Mouse (Mus musculus) midbrain, embryonic 15.5 days (tissue): ENCODE data around the gene Hist1h3c. TPM values are rescaled to one million over a fixed set of nuclear protein-coding genes. Genes with fewer than 3 reads are reported as not detected.

ENCODE experiments used
- ATAC-seq: fragments of 200-750 bp; cut with Nextera tagmentation; replicated peaks from 2 replicates; pipeline ENCODE4 v1.8.0; 2017; ENCODE audit warnings: moderate TSS enrichment
- H3K27ac ChIP-seq: fragments of 300-500 bp; sonication (generic); 2 replicates; pipeline ENCODE4 v1.5.1; 2015; ENCODE audit warnings: mild to moderate bottlenecking, inconsistent platforms
- H3K27me3 ChIP-seq: fragments of 300-500 bp; sonication (generic); replicated peaks from 2 replicates; pipeline ENCODE4 v1.6.1; 2015; ENCODE audit warnings: inconsistent platforms
- H3K36me3 ChIP-seq: fragments of 300-500 bp; sonication (generic); replicated peaks from 2 replicates; pipeline ENCODE4 v1.6.1; 2015; ENCODE audit warnings: inconsistent platforms
- H3K4me1 ChIP-seq: fragments of 300-500 bp; sonication (generic); 2 replicates; pipeline ENCODE4 v1.6.1; 2015; ENCODE audit warnings: inconsistent platforms
- H3K4me2 ChIP-seq: fragments of 300-500 bp; sonication (generic); 2 replicates; pipeline ENCODE4 v1.6.1; 2015; ENCODE audit warnings: inconsistent platforms, mild to moderate bottlenecking, moderate library complexity
- H3K4me3 ChIP-seq: fragments of 300-500 bp; sonication (generic); 2 replicates; pipeline ENCODE4 v1.5.1; 2015; ENCODE audit warnings: mild to moderate bottlenecking, inconsistent platforms
- H3K9ac ChIP-seq: fragments of 300-500 bp; sonication (generic); 2 replicates; pipeline ENCODE4 v1.6.1; 2015; ENCODE audit warnings: mild to moderate bottlenecking, inconsistent platforms
- H3K9me3 ChIP-seq: fragments of 300-500 bp; sonication (generic); 2 replicates; pipeline ENCODE4 v1.6.1; 2016; ENCODE audit warnings: inconsistent platforms
- WGBS: fragments of 180-500 bp; shearing (Covaris S2); methylation state at CpG from one replicate; pipeline ENCODE4 v1.1.7; 2015; ENCODE audit warnings: mixed read lengths; 5-methylcytosine and 5-hydroxymethylcytosine counted together
- microRNA-seq: library from miRNA; unstranded; fragments of <30 nt; microRNA quantifications from one replicate; pipeline ENCODE4, GENCODE M21; 2016
- polyA plus RNA-seq: library from polyadenylated mRNA; unstranded; fragments of >200 nt; fragmentation: Nextera tagmentation; extraction: Ambion mirVana; gene quantifications from 2 replicates; pipeline ENCODE4 v1.2.1, GENCODE M21; 2015

The Hist1h3c gene
- polyA plus RNA-seq, 1 experiment from 2014 or later, result 1.4 TPM

DNA sequence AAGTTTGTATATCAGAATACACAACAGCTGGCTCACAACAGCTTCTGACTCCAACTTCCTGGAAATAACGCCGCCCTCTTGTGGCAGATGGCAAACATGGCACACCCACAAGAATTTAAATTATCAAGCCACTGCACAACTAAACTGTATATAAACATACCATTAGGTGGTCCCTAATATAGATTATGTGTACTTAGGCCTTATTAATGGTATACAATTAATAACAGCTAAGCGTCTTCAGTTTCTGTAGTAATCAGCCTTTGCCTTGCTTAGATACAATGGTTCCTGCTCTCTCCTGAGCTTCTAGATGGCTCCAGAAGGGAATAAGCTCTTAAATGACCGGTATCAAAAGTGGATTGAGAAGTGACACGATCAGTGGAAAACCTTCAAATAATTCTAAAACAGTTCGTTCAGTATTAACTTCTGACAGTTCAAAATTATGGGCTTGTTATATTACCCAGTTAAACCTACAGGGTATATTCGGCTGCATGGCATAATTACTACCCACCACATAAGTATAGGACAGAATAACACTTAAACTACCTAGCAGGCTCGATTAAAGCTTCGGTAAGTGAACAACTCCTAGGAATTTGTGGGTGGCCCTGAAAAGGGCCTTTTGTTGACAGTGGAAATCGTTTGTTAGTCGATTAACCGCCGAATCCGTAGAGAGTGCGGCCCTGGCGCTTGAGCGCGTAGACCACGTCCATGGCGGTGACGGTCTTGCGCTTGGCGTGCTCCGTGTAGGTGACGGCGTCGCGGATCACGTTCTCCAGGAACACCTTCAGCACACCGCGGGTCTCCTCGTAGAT is 47.7 kb downstream of the Hist1h3c start:
- Histone ChIP-seq H3K36me3 (no peaks in the 10 kb centered on the region), H3K27ac (peak overlapping the region; percentile 88), H3K4me1 (peaks cover 14% of the 10 kb centered on the region), H3K27me3 (no peaks in the 10 kb centered on the region), H3K4me2 (peak overlapping the region; percentile 69), H3K9me3 (no peaks in the 10 kb centered on the region), H3K9ac (peak overlapping the region; percentile 50), H3K4me3 (peak overlapping the region; percentile 48)
- ATAC-seq, result peak; percentile 88
- WGBS, result under 1% methylated on average over 31 of the region's 32 CpGs

DNA sequence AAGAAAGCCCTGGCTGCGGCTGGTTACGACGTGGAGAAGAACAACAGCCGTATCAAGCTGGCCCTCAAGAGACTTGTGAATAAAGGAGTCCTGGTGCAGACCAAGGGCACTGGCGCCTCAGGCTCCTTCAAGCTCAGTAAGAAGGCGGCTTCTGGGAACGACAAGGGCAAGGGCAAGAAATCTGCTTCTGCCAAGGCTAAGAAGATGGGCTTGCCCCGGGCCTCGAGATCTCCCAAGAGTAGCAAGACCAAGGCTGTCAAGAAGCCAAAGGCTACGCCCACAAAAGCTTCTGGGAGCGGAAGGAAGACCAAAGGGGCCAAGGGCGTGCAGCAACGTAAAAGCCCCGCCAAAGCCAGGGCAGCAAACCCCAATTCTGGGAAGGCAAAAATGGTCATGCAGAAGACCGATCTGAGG is 49.3 kb downstream of the Hist1h3c start:
- Histone ChIP-seq H3K9me3 (no peaks in the 10 kb centered on the region), H3K27ac (no peak overlapping the region), H3K9ac (no peak overlapping the region), H3K4me3 (no peak overlapping the region), H3K4me1 (peaks cover 14% of the 10 kb centered on the region), H3K27me3 (no peaks in the 10 kb centered on the region), H3K4me2 (no peak overlapping the region), H3K36me3 (no peaks in the 10 kb centered on the region)
- WGBS, result 68% methylated on average over 15 of the region's 15 CpGs
- ATAC-seq, result no peak

DNA sequence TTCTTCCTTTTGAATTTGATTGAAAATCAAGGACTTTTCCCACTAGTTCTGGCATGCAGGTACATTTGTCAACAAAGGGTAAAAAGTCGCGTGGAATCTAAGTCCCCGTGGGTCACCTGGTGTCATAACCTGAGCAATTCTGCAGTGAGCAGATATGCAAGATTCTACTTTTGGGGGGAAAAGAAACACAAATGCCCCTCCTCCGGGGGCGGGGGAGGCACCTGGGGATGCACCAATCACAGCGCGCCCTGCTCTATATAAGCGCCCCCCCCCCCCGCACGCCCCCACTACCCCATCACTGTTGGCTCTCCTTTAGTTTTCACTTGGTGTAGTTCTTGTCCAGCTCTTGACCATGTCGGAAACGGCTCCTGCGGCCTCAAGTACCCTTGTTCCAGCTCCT is 49.9 kb downstream of the Hist1h3c start, which contains the start of gene Hist1h1t:
Hist1h1t (plus strand) TSS at position 301 of the 400 bp plus-strand sequence.
- no peaks in the 10 kb centered on the region for H3K9me3 ChIP-seq
- 62% methylated on average over 12 of the region's 13 CpGs for WGBS
- ATAC-seq, result no peak

More for the DNA sequence above, 49.9 kb downstream of the Hist1h3c start, which contains the start of gene Hist1h1t:
- H3K4me3 ChIP-seq, result no peak within 1 kb of the TSS
- H3K9ac ChIP-seq, result no peak within 1 kb of the TSS
- H3K27me3 ChIP-seq, result no peaks in the 10 kb centered on the region
- H3K4me1 ChIP-seq, result peaks cover 14% of the 10 kb centered on the region
- no peak within 1 kb of the TSS for H3K4me2 ChIP-seq
- no peaks in the 10 kb centered on the region for H3K36me3 ChIP-seq
- no peak within 1 kb of the TSS for H3K27ac ChIP-seq

Small RNA genes within 50 kb of the gene (microRNA-seq; reads per million reads assigned to microRNA genes)
- gene Gm44314 (not detected), gene Gm44484 (not detected)

Other genes starting within 250 kb of the Hist1h3c start
- gene Hist1h4h, start 214.6 kb downstream of the Hist1h3c start, polyA plus RNA-seq, result 3.3 and 5.1 TPM in 2 replicates
- 0.69 TPM in 1 of 2 replicates, not detected in the other for gene Hist1h2af, start 211.7 kb downstream of the Hist1h3c start, polyA plus RNA-seq
- 2.2 TPM in 1 of 2 replicates, not detected in the other for gene Hist1h3g, start 210.2 kb downstream of the Hist1h3c start, polyA plus RNA-seq
- 0.15 and 0.44 TPM in 2 replicates for gene Hist1h2bh, start 202.2 kb downstream of the Hist1h3c start, polyA plus RNA-seq
- gene Hist1h3f, start 201.6 kb downstream of the Hist1h3c start, polyA plus RNA-seq, result 0.27 and 0.32 TPM in 2 replicates
- gene Hist1h4f, start 194.0 kb downstream of the Hist1h3c start, polyA plus RNA-seq, result not detected in 2 replicates
- 0.14 and 0.15 TPM in 2 replicates for gene Hist1h1d, start 192.3 kb downstream of the Hist1h3c start, polyA plus RNA-seq
- gene Hist1h3e, start 183.2 kb downstream of the Hist1h3c start, polyA plus RNA-seq, result 1.0 and 1.4 TPM in 2 replicates
- gene Hist1h2ae, start 174.4 kb downstream of the Hist1h3c start, polyA plus RNA-seq, result 14.8 and 15.4 TPM in 2 replicates
- gene Hist1h2bg, start 174.2 kb downstream of the Hist1h3c start, polyA plus RNA-seq, result 2.6 and 4.0 TPM in 2 replicates
- gene Hist1h2bf, start 171.4 kb downstream of the Hist1h3c start, polyA plus RNA-seq, result 1.3 and 1.5 TPM in 2 replicates
- gene Hist1h2ad, start 171.2 kb downstream of the Hist1h3c start, polyA plus RNA-seq, result 1.6 TPM in 1 of 2 replicates, not detected in the other
- 0.82 and 1.2 TPM in 2 replicates for gene Hist1h3d, start 169.8 kb downstream of the Hist1h3c start, polyA plus RNA-seq
- 34.2 and 34.9 TPM in 2 replicates for gene Hist1h4d, start 164.0 kb downstream of the Hist1h3c start, polyA plus RNA-seq
- 1.7 and 1.8 TPM in 2 replicates for gene Hist1h2be, start 124.5 kb downstream of the Hist1h3c start, polyA plus RNA-seq
- gene Hist1h1e, start 123.0 kb downstream of the Hist1h3c start, polyA plus RNA-seq, result 5.4 and 5.5 TPM in 2 replicates
- gene Hist1h2ac, start 61.7 kb downstream of the Hist1h3c start, polyA plus RNA-seq, result 0.32 and 0.37 TPM in 2 replicates
- gene Hist1h2bc, start 61.4 kb downstream of the Hist1h3c start, polyA plus RNA-seq, result 17.3 and 17.7 TPM in 2 replicates
- gene Hist1h1t, start 49.8 kb downstream of the Hist1h3c start, polyA plus RNA-seq, result not detected in 2 replicates
- 1.8 and 3.0 TPM in 2 replicates for gene Hist1h4c, start 47.1 kb downstream of the Hist1h3c start, polyA plus RNA-seq
- gene Hfe, start 34.7 kb downstream of the Hist1h3c start, polyA plus RNA-seq, result 3.0 and 3.8 TPM in 2 replicates
- 6.9 and 8.3 TPM in 2 replicates for gene Hist1h1c, start 6.8 kb downstream of the Hist1h3c start, polyA plus RNA-seq
- gene Hist1h2bb, start 1.1 kb upstream of the Hist1h3c start, polyA plus RNA-seq, result 0.37 and 0.83 TPM in 2 replicates
- gene Hist1h2ab, start 5.5 kb upstream of the Hist1h3c start, polyA plus RNA-seq, result 4.6 and 7.2 TPM in 2 replicates
- gene Hist1h3b, start 6.7 kb upstream of the Hist1h3c start, polyA plus RNA-seq, result 0.67 and 1.2 TPM in 2 replicates
- 2.0 TPM in 1 of 2 replicates, not detected in the other for gene Hist1h4b, start 11.4 kb upstream of the Hist1h3c start, polyA plus RNA-seq
- gene Hist1h4a, start 15.6 kb upstream of the Hist1h3c start, polyA plus RNA-seq, result not detected in 2 replicates
- 0.77 and 0.98 TPM in 2 replicates for gene Hist1h3a, start 16.8 kb upstream of the Hist1h3c start, polyA plus RNA-seq
- gene Hist1h1a, start 18.1 kb upstream of the Hist1h3c start, polyA plus RNA-seq, result 0.41 and 0.48 TPM in 2 replicates
- gene Trim38, start 24.3 kb upstream of the Hist1h3c start, polyA plus RNA-seq, result not detected in 2 replicates
- not detected in 2 replicates for gene Slc17a2, start 61.4 kb upstream of the Hist1h3c start, polyA plus RNA-seq
- gene Slc17a3, start 93.8 kb upstream of the Hist1h3c start, polyA plus RNA-seq, result not detected in 2 replicates
- gene Slc17a1, start 122.1 kb upstream of the Hist1h3c start, polyA plus RNA-seq, result not detected in 2 replicates
- not detected in 2 replicates for gene Slc17a4, start 169.4 kb upstream of the Hist1h3c start, polyA plus RNA-seq
- not detected in 2 replicates for gene Hist1h2ba, start 188.6 kb upstream of the Hist1h3c start, polyA plus RNA-seq
- gene Hist1h2aa, start 188.9 kb upstream of the Hist1h3c start, polyA plus RNA-seq, result not detected in 2 replicates
- gene Scgn, start 245.6 kb upstream of the Hist1h3c start, polyA plus RNA-seq, result 1.1 and 1.5 TPM in 2 replicates